Comparison of ENCODE assay signal across 12 mouse cellular contexts in genomic region chr7:19085495-19085894, GRCm38 (mm10). TPM values are rescaled to one million over a fixed set of nuclear protein-coding genes. Genes with fewer than 3 reads are reported as not detected.
A peak's percentile ranks its signal among the peaks of the same experiment; 100 is the strongest.
DNase-seq lines count a peak whose midpoint lies in the region; ATAC-seq and TF ChIP-seq lines count a peak whose summit lies in the region.
"Had no signal": no experiment of that assay in that cellular context is flagged by ENCODE, and none has a peak within 500 bp of the region (broad histone marks: within the 10 kb centered on the region; RNA-seq: fewer than 3 reads in every experiment).

No protein-coding gene starts in this region.

- no peak for ATAC-seq in forebrain, embryonic 11.5 days (replicated peaks; ENCODE audit: low FRiP score)
- ATAC-seq in forebrain, postnatal 0 days, result no peak
- no peak for ATAC-seq in embryonic facial prominence, embryonic 15.5 days (ENCODE audit: insufficient number of reproducible peaks, low FRiP score, low TSS enrichment, low read depth)
- ATAC-seq in megakaryocyte-erythroid progenitor cell, adult 5-6 weeks (replicated peaks; ENCODE audit: low FRiP score, low TSS enrichment, poor library complexity, severe bottlenecking), result peak; percentile 0; the same call in 1 of the 2 replicates

- 0 out of 2 replicates have a peak overlapping the region, but pooled peaks have one; percentile 24 for H3K4me2 ChIP-seq in forebrain, embryonic 11.5 days (ENCODE audit: low read depth, low read length, severe bottlenecking)
- no peak overlapping the region for H3K4me2 ChIP-seq in forebrain, postnatal 0 days (ENCODE audit: low read depth)
- H3K4me2 ChIP-seq in embryonic facial prominence, embryonic 15.5 days (replicated peaks), result peak overlapping the region; percentile 34
- H3K4me2 ChIP-seq: hindbrain, embryonic 15.5 days had no signal

- no peak overlapping the region for H3K4me3 ChIP-seq in forebrain, embryonic 11.5 days (ENCODE audit: low read depth, low read length)
- no peak overlapping the region for H3K4me3 ChIP-seq in forebrain, postnatal 0 days (ENCODE audit: low read depth, low read length)
- peak overlapping the region; percentile 19; the same call in 1 of the 2 replicates for H3K4me3 ChIP-seq in liver, adult 2 months (ENCODE audit: insufficient read depth, low read depth, low read length)
- peak overlapping the region; percentile 32 for H3K4me3 ChIP-seq in embryonic facial prominence, embryonic 15.5 days (replicated peaks)
- H3K4me3 ChIP-seq: hindbrain, embryonic 15.5 days had no signal

- DNase-seq in forebrain, embryonic 11.5 days (ENCODE audit: low spot score), result no peak
- DNase-seq in forebrain, postnatal 0 days, result no peak
- DNase-seq in liver, adult 2 months (ENCODE audit: extremely low read depth, low read depth, low spot score), result no peak
- no peak for DNase-seq in liver
- DNase-seq in left cerebral cortex, adult 11 months (ENCODE audit: low spot score), result no peak
- no peak for DNase-seq in ovary, postnatal 10 days (ENCODE audit: low spot score)

- no peak for TF ChIP-seq POLR2A in liver, adult 2 months (IDR thresholded peaks at IDR 0.05; ENCODE audit: extremely low read depth, insufficient read depth, low read length)

- no peaks in the 10 kb centered on the region for H3K9me3 ChIP-seq in forebrain, embryonic 11.5 days (ENCODE audit: control insufficient read depth, low read length)
- no peaks in the 10 kb centered on the region for H3K9me3 ChIP-seq in forebrain, postnatal 0 days (ENCODE audit: low read length)
- H3K9me3 ChIP-seq in embryonic facial prominence, embryonic 15.5 days (replicated peaks), result no peaks in the 10 kb centered on the region
- H3K9me3 ChIP-seq: hindbrain, embryonic 15.5 days had no signal

- WGBS in forebrain, embryonic 11.5 days, result 10% methylated on average over 6 of the region's 6 CpGs
- 12% methylated on average over 6 of the region's 6 CpGs for WGBS in forebrain, postnatal 0 days
- WGBS in liver, adult 2 months, result 9% methylated on average over 6 of the region's 6 CpGs
- 15% methylated on average over 6 of the region's 6 CpGs for WGBS in embryonic facial prominence, embryonic 15.5 days

- H3K27me3 ChIP-seq in forebrain, embryonic 11.5 days (ENCODE audit: control insufficient read depth, insufficient read depth, low read length), result no peaks in the 10 kb centered on the region; the same call in 1 of the 2 replicates
- no peaks in the 10 kb centered on the region for H3K27me3 ChIP-seq in forebrain, postnatal 0 days (ENCODE audit: insufficient read depth, low read length)
- no peaks in the 10 kb centered on the region for H3K27me3 ChIP-seq in liver, adult 2 months (ENCODE audit: control insufficient read depth, insufficient read depth, low read length)
- no peaks in the 10 kb centered on the region for H3K27me3 ChIP-seq in embryonic facial prominence, embryonic 15.5 days

- 0 out of 2 replicates have a peak overlapping the region, but pooled peaks have one; percentile 1 for H3K9ac ChIP-seq in forebrain, embryonic 11.5 days (ENCODE audit: low read length)
- H3K9ac ChIP-seq in forebrain, postnatal 0 days, result no peak overlapping the region
- H3K9ac ChIP-seq in liver, adult 2 months (ENCODE audit: low read depth, low read length), result peak overlapping the region; percentile 25; the same call in 1 of the 2 replicates
- no peak overlapping the region; the same call in 1 of the 2 replicates for H3K9ac ChIP-seq in embryonic facial prominence, embryonic 15.5 days
- H3K9ac ChIP-seq: hindbrain, embryonic 15.5 days had no signal

- peaks cover 6% of the 10 kb centered on the region for H3K36me3 ChIP-seq in forebrain, embryonic 11.5 days (ENCODE audit: control insufficient read depth, insufficient read depth, low read length)
- H3K36me3 ChIP-seq in forebrain, postnatal 0 days (ENCODE audit: insufficient read depth), result peaks cover 60% of the 10 kb centered on the region
- no peaks in the 10 kb centered on the region for H3K36me3 ChIP-seq in liver, adult 2 months (ENCODE audit: control insufficient read depth, insufficient read depth, low read length)
- peaks cover 46% of the 10 kb centered on the region for H3K36me3 ChIP-seq in embryonic facial prominence, embryonic 15.5 days

- H3K4me1 ChIP-seq in forebrain, embryonic 11.5 days (replicated peaks; ENCODE audit: control insufficient read depth, insufficient read depth, low read length), result peaks cover 7% of the 10 kb centered on the region
- no peaks in the 10 kb centered on the region for H3K4me1 ChIP-seq in forebrain, postnatal 0 days (ENCODE audit: insufficient read depth)
- H3K4me1 ChIP-seq in liver, adult 2 months (ENCODE audit: control insufficient read depth, insufficient read depth, low read length), result peaks cover 4% of the 10 kb centered on the region
- peaks cover 63% of the 10 kb centered on the region for H3K4me1 ChIP-seq in embryonic facial prominence, embryonic 15.5 days

- no peaks in the 10 kb centered on the region for H3K79me2 ChIP-seq in liver, adult 2 months (ENCODE audit: control insufficient read depth, insufficient read depth, low read length)

- H3K27ac ChIP-seq in forebrain, embryonic 11.5 days (ENCODE audit: low read depth, low read length), result no peak overlapping the region
- no peak overlapping the region for H3K27ac ChIP-seq in forebrain, postnatal 0 days (ENCODE audit: low read depth, low read length)
- peak overlapping the region; percentile 56; the same call in 1 of the 2 replicates for H3K27ac ChIP-seq in liver, adult 2 months (replicated peaks; ENCODE audit: insufficient read depth, low read depth, low read length)
- H3K27ac ChIP-seq in embryonic facial prominence, embryonic 15.5 days (replicated peaks), result peak overlapping the region; percentile 52
- H3K27ac ChIP-seq: hindbrain, embryonic 15.5 days had no signal

- no peak for TF ChIP-seq CTCF in forebrain, postnatal 0 days (IDR thresholded peaks at IDR 0.05; ENCODE audit: low read depth)
- no peak for TF ChIP-seq CTCF in liver, adult 2 months (IDR thresholded peaks at IDR 0.05; ENCODE audit: low read depth, low read length)

RNA-seq across cellular contexts. Expression of gene Dmpk, which starts 1.8 kb away (rescaled TPM):
- polyA plus RNA-seq in forebrain, embryonic 11.5 days (2014; fragmentation: Nextera tagmentation; extraction: Ambion mirVana), result 12.4 and 13.8 TPM in 2 replicates
- total RNA-seq in forebrain, postnatal 0 days (2014; rRNA removed), result 16.2 and 20.8 TPM in 2 replicates
- polyA plus RNA-seq in forebrain, postnatal 0 days (2015; fragmentation: Nextera tagmentation; extraction: Ambion mirVana), result 2.2 and 3.0 TPM in 2 replicates
- 13.6 and 24.8 TPM in 2 replicates for total RNA-seq in liver, adult 2 months (2014; rRNA removed)
- polyA plus RNA-seq in liver, adult 2 months (2012; rRNA removed), result 60.0 and 76.4 TPM in 2 replicates
- polyA plus RNA-seq in embryonic facial prominence, embryonic 15.5 days (2015; fragmentation: Nextera tagmentation; extraction: Ambion mirVana), result 42.4 and 60.4 TPM in 2 replicates
- total RNA-seq in megakaryocyte-erythroid progenitor cell, adult 5-6 weeks (2014; fragmentation: Nextera tagmentation), result 15.1 and 19.8 TPM in 2 replicates
- total RNA-seq in megakaryocyte-erythroid progenitor cell, adult 5-6 weeks (2017), result 3.9 and 7.5 TPM in 2 replicates

RNA-seq across cellular contexts. Expression of gene Six5, which starts 8.9 kb away (rescaled TPM):
- 9.9 and 10.8 TPM in 2 replicates for polyA plus RNA-seq in forebrain, embryonic 11.5 days (2014; fragmentation: Nextera tagmentation; extraction: Ambion mirVana)
- 3.0 and 4.1 TPM in 2 replicates for total RNA-seq in forebrain, postnatal 0 days (2014; rRNA removed)
- 0.97 and 1.0 TPM in 2 replicates for polyA plus RNA-seq in forebrain, postnatal 0 days (2015; fragmentation: Nextera tagmentation; extraction: Ambion mirVana)
- 1.8 and 2.3 TPM in 2 replicates for total RNA-seq in liver, adult 2 months (2014; rRNA removed)
- 5.2 and 8.7 TPM in 2 replicates for polyA plus RNA-seq in liver, adult 2 months (2012; rRNA removed)
- 12.7 and 14.7 TPM in 2 replicates for polyA plus RNA-seq in embryonic facial prominence, embryonic 15.5 days (2015; fragmentation: Nextera tagmentation; extraction: Ambion mirVana)
- 8.9 and 10.1 TPM in 2 replicates for total RNA-seq in megakaryocyte-erythroid progenitor cell, adult 5-6 weeks (2014; fragmentation: Nextera tagmentation)
- total RNA-seq in megakaryocyte-erythroid progenitor cell, adult 5-6 weeks (2017), result 2.1 and 2.2 TPM in 2 replicates

RNA-seq across cellular contexts. Expression of gene Dmwd, which starts 9.5 kb away (rescaled TPM):
- 20.9 and 25.4 TPM in 2 replicates for polyA plus RNA-seq in forebrain, embryonic 11.5 days (2014; fragmentation: Nextera tagmentation; extraction: Ambion mirVana)
- total RNA-seq in forebrain, postnatal 0 days (2014; rRNA removed), result 96.5 and 122 TPM in 2 replicates
- 43.6 and 43.8 TPM in 2 replicates for polyA plus RNA-seq in forebrain, postnatal 0 days (2015; fragmentation: Nextera tagmentation; extraction: Ambion mirVana)
- 4.5 and 6.7 TPM in 2 replicates for total RNA-seq in liver, adult 2 months (2014; rRNA removed)
- 29.4 and 35.7 TPM in 2 replicates for polyA plus RNA-seq in liver, adult 2 months (2012; rRNA removed)
- 18.7 and 20.1 TPM in 2 replicates for polyA plus RNA-seq in embryonic facial prominence, embryonic 15.5 days (2015; fragmentation: Nextera tagmentation; extraction: Ambion mirVana)
- 28.5 and 29.2 TPM in 2 replicates for total RNA-seq in megakaryocyte-erythroid progenitor cell, adult 5-6 weeks (2014; fragmentation: Nextera tagmentation)
- total RNA-seq in megakaryocyte-erythroid progenitor cell, adult 5-6 weeks (2017), result 7.7 and 10.6 TPM in 2 replicates

RNA-seq across cellular contexts. Expression of gene Rsph6a, which starts 31.0 kb away (rescaled TPM):
- not detected in 2 replicates for polyA plus RNA-seq in forebrain, embryonic 11.5 days (2014; fragmentation: Nextera tagmentation; extraction: Ambion mirVana)
- total RNA-seq in forebrain, postnatal 0 days (2014; rRNA removed), result 0.19 and 0.23 TPM in 2 replicates
- 0.09 and 0.23 TPM in 2 replicates for polyA plus RNA-seq in forebrain, postnatal 0 days (2015; fragmentation: Nextera tagmentation; extraction: Ambion mirVana)
- not detected in 2 replicates for total RNA-seq in liver, adult 2 months (2014; rRNA removed)
- not detected in 2 replicates for polyA plus RNA-seq in liver, adult 2 months (2012; rRNA removed)
- polyA plus RNA-seq in embryonic facial prominence, embryonic 15.5 days (2015; fragmentation: Nextera tagmentation; extraction: Ambion mirVana), result not detected in 2 replicates
- total RNA-seq in megakaryocyte-erythroid progenitor cell, adult 5-6 weeks (2014; fragmentation: Nextera tagmentation), result not detected in 2 replicates
- not detected in 2 replicates for total RNA-seq in megakaryocyte-erythroid progenitor cell, adult 5-6 weeks (2017)
- polyA plus RNA-seq: limb, embryonic 11.5 days; urinary bladder, adult 2 months had no signal

RNA-seq across cellular contexts. Expression of gene Gm4969, which starts 32.7 kb away (rescaled TPM):
- 1.2 and 1.4 TPM in 2 replicates for polyA plus RNA-seq in forebrain, embryonic 11.5 days (2014; fragmentation: Nextera tagmentation; extraction: Ambion mirVana)
- total RNA-seq in forebrain, postnatal 0 days (2014; rRNA removed), result 5.3 and 8.9 TPM in 2 replicates
- 8.3 and 10.6 TPM in 2 replicates for polyA plus RNA-seq in forebrain, postnatal 0 days (2015; fragmentation: Nextera tagmentation; extraction: Ambion mirVana)
- total RNA-seq in liver, adult 2 months (2014; rRNA removed), result 0.09 TPM in 1 of 2 replicates, not detected in the other
- polyA plus RNA-seq in liver, adult 2 months (2012; rRNA removed), result 0.02 TPM in 1 of 2 replicates, not detected in the other
- 1.9 and 2.3 TPM in 2 replicates for polyA plus RNA-seq in embryonic facial prominence, embryonic 15.5 days (2015; fragmentation: Nextera tagmentation; extraction: Ambion mirVana)
- 0.22 and 0.35 TPM in 2 replicates for total RNA-seq in megakaryocyte-erythroid progenitor cell, adult 5-6 weeks (2014; fragmentation: Nextera tagmentation)
- 0.65 TPM in 1 of 2 replicates, not detected in the other for total RNA-seq in megakaryocyte-erythroid progenitor cell, adult 5-6 weeks (2017)
- total RNA-seq: adrenal gland, adult 8-10 months had no signal

Comparison
In these comparisons a context has a peak if more than half of its experiments do, and no peak if none do; other contexts are left out.
1. H3K9ac ChIP-seq: peak in forebrain, embryonic 11.5 days (single experiment) and liver, adult 2 months (single experiment); none in forebrain, postnatal 0 days (single experiment) and embryonic facial prominence, embryonic 15.5 days (single experiment).
2. H3K27ac ChIP-seq: peak in liver, adult 2 months (single experiment) and embryonic facial prominence, embryonic 15.5 days (single experiment); none in forebrain, embryonic 11.5 days (single experiment) and forebrain, postnatal 0 days (single experiment).
3. H3K4me3 ChIP-seq: peak in liver, adult 2 months (single experiment) and embryonic facial prominence, embryonic 15.5 days (single experiment); none in forebrain, embryonic 11.5 days (single experiment) and forebrain, postnatal 0 days (single experiment).